Mouse (Mus musculus) brain, embryonic 14.5 days (tissue): ENCODE results near the gene Lsm7.

Experiments
- CTCF ChIP-seq: fragments of 200-500 bp; IDR thresholded peaks from 2 replicates; pipeline ENCODE4 v1.5.1; 2012; ENCODE audit warnings: inconsistent platforms, mild to moderate bottlenecking, moderate library complexity, borderline replicate concordance; ENCODE audit not compliant: insufficient read depth, insufficient read length; ENCODE audit errors: extremely low read depth
- POLR2A ChIP-seq: fragments of 200-500 bp; IDR thresholded peaks from 2 replicates; pipeline ENCODE4 v1.6.1; 2012; ENCODE audit warnings: mild to moderate bottlenecking, inconsistent platforms, borderline replicate concordance; ENCODE audit not compliant: poor library complexity, insufficient read depth, insufficient read length, severe bottlenecking; ENCODE audit errors: extremely low read depth

DNA sequence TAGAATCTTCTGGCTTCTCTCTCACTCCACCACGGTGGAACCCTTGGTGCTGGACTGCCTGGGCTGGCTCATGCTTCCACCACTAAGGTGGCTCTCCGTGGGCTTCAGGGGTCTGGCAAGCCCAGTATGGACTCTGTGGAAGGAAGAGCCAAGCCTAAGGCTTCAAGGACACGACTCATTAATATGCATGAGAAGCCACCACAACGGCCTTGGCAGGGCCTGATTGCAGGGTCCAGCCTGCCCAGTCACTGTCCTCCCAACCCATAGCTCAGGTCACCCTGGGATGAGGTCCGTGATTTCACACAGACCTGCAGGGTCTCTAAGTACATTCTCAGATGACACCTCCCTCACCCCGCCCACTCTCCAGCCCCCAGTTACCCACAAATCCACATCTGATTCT lies 15.2 kb downstream of the Lsm7 start:
- TF ChIP-seq POLR2A, result no peak
- TF ChIP-seq CTCF, result no peak
